Mouse (Mus musculus) skeletal muscle tissue, adult 2 months (tissue): Measurements from ENCODE around the gene Samd1.
A peak's percentile ranks its signal among the peaks of the same experiment; 100 is the strongest.

ENCODE experiments used
- DNase-seq: peaks from one replicate; pipeline ENCODE4 v3.0.0-alpha.2; 2012; ENCODE audit warnings: low read depth, low spot score

Gene Samd1

DNA sequence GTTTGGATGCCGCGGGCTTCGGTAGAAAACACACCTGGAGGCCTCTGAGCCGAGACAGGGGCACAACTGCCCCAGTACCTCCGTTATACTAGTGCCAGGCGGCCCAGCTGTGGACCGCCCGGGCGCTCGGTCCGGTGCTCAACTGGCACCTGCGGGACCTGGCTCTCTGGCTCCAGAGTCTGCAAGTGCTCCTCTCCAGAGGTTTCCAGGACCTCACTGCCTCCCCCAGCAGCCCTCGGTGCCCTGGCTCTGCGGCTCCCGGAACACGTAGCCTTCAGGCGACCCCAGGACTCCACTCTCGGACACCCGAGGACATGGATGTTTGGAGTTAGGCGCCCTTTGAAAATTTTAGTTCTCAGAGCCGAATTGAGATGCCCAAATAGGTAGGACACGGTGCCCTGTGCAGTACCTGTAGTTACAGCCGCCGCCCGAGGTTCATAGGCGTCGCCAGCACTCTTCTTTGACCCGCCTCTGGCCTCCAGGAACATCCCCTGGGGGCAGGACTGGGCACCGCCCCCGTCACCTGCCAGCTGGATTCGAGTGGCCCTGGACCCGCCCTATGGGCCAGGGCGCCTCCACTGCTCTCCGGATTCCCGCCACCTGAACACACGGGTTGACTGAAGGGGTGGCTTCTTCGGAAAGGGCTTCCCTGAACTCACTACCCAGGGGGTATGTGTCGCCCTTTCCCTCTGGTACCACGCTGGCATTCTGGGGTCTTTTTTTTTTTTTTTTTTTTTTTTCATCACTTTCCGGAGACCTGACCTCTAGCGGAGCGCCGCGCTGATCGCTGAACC is 14.4 kb downstream of the Samd1 start, which contains the start of gene 2210011C24Rik:
TSS of gene 2210011C24Rik (minus strand) at position 467 of the 794 bp plus-strand sequence.
- DNase-seq: no peak

DNA sequence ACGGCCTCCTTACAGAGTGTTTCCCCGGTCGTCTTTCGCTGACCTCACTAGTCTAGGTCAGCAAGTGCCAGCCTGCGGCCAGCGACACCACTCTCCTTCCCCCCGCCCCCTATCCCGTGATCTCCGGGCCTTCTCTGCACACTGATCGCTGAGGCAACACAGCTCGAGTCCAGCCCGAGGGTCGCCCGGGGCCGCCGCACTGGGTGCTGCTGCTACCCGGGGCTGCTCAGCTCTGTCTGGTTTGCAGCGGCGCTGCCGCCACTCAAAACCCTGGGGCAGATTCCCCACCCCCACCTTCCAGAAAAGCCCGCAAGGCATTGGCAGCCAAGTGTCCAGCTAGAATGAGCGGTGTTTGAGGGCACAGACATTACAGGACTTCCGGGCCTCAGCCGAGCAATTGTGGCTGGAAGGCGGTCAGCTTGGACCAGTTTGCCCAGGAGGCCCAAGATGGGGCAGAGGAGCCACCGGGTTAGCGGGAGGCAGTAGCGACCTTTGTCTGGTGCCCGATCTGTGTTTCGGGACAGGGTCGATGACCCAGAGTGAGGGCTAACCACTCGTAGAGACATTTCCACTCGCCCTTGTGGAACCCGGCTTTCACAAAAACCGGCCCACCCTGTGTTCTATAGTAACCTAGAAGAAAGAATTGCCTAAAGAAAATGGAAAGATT is 15.2 kb downstream of the Samd1 start:
- DNase-seq: peak; percentile 53

DNA sequence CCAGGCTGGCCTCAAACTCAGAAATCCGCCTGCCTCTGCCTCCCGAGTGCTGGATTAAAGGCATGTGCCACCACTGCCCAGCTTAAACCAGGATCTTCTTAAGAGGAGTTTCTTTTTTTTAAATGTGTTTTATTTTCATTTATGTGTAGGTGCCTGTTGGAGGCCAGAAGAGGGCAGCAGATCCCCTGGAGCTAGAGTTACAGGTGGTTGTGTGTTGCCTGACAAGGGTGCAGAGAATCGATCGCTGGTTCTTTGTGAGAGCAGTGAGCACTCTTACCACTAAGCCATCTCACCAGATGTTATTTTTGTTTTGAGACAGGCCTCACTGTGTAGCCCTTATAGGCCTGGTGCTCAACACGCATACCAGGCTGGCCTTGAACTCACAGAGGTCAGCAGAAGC is 18.4 kb downstream of the Samd1 start:
- DNase-seq: no peak

DNA sequence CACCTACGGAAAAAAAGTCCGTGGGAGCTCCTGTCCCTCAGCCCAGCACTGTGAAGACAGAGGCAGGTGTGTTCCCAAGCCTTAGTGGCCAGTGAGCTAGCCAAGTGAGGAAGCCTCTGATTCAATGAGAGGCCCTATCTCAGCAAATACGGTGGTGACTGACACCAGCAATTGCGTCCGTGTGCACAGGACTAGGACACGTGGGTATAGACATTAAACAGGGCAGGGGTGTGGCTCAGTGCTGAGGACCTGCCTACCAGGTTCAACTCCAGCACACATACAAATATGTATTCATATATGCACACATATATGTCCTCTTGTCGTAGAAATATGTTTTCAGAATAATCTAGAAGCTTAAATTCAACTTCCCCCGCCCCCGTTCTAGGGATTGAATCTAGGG is 22.3 kb downstream of the Samd1 start:
- no peak for DNase-seq

DNA sequence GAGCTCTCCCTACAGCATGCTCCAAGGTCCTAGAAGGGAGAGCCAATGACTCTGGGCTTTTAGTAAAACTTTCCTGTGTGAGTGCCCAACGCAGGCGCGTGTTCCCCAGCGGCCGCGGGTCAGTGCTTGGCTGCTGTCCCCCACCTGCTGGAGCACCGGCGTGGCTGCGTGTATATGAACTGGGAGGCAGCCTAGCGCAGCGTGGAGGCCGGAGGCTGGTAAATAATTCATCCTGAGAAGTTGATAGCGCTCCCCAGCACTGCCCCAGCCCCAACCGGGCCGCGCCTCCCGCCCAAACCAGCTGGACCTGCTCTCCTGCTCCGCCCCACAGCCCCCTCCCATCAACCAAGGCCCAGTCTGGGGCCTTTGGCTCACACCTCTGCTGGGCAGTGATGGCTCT is 23.6 kb downstream of the Samd1 start, which contains the start of gene Palm3:
TSS of gene Palm3 (plus strand) at position 376 of the 400 bp plus-strand sequence.
- DNase-seq: no peak

DNA sequence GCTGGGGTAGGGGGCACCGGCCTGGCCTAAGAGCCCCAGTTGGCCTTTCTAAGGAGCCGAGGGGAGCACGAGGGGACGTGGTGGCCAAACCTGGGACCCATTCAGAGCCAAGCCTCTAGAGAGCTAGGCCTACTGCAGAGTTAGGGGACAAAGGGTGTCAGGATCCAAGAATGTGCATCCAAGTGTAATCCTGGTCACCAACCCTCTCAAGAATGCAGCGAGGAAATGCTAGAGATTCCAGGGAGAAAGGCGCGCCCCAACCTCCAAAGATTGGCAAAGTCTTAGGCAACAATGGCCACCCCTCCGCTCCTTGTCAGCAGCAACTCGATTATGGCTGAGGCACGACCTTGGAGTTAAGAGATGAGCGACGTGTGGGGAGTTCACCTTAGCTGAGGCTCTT is 24.1 kb downstream of the Samd1 start:
- no peak for DNase-seq

DNA sequence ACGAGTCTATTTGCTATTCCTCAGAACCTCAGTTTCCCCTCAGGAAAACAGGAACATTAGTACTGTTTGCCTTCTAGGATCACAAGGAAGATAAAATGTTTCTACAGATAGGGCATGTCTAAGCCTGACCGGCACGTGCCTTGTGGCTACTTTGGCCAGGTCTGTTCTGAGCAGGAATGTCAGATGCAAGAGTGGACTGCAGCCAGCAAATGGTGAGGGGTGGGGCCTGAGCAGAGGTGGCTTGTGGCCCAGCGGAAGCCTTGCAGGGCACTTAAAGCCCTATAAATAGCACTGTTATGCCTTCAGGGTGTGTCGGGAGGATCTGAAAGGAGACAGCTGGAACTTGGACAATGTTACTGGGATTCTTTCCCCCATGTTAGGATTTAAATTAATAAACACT is 25.6 kb downstream of the Samd1 start:
- peak; percentile 71 for DNase-seq

DNA sequence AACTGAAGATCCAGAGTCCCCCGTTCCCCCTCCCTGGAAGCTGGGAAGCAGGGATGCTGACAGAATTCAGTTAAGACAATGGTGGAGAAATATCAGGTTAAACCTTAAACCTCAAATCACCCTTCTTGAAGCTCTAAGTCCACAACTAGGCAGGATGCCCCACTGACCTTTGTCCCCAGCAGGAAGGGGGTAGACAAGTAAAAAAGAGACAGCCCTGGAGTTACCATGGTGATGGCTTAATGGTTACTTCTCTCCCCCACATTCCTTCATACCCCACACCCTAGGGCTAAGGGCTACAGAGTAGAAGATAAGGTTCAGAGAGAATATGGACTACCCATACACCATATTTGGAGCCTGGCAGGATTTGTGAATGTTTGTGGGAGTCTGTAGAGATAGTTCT is 26.2 kb downstream of the Samd1 start:
- no peak for DNase-seq

DNA sequence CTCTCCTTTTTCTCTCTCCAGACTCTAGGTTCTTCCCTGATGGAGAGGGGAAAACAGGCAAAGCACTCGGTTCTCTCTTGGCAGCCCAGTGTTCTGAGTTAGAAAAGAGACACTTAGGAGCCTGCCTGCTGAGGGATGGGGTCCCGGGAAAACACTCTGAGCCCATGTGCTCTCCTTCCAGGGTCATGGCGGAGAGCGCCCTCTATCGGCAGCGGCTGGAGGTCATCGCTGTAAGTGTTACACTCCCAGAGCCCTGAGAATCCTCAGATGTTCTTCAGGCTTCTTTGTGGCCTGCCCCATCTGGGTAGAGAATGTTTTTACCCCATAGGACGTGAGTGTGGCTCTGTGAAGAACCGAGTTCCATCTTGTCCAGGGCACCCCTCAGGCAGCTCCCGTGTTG is 26.7 kb downstream of the Samd1 start:
- no peak for DNase-seq

DNA sequence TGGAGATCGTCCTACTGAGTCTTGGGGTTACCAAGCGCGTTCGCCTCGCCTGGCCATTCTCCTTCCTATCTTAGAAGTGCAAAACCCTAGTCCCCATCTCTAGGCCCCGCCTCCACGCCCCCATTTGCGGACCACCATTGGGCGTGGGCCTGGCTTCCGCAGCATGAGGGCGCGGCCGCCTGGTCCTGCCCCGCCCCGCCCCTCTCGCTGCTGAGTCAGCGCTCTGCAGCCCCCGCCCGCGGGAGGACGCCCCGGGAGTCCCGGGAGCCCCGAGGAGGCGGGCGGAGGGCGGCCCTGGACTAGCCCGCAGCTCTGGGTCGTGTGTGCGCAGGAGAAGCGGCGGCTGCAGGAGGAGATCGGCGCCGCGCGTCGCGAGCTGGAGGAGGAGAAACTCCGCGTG is 28.4 kb downstream of the Samd1 start:
- DNase-seq: no peak

DNA sequence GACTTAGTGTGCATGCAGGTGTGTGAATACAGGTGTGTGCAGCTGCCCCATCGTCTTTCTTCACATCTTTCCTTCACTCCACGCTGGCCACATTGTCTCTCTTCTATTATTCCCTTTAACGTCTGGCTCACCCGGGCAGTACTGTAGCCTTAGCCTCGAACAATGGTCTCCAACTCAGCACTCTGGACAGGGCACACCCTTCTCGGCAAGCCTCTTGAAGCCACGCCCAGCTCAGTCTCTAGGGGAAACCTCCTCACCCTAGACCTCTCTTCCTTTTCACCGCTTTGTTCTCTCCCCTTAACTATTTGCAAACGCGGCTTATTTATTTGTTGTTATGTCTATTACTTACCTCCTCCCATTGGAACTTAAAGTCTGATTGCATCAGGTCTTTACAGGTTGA is 30.0 kb downstream of the Samd1 start:
- DNase-seq: no peak

DNA sequence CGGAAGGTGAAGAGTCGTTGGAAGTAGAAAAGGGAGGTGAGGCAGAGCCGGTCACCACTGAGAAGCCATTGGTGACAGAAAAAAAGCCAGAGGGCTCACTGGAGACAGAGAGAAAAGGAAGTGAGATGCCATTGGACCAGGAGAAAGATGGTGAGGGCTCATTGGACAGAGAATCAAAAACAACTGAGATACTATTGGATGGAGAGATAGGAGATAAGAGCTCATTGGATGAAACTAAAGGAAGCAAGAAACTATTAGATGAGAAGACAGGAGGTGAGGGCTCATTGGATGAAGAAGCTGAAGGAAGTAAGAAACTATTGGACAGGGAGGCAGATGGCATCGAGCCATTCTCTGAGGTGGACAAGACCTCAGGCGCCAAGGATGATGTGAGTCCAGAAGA is 31.8 kb downstream of the Samd1 start:
- DNase-seq: no peak

DNA sequence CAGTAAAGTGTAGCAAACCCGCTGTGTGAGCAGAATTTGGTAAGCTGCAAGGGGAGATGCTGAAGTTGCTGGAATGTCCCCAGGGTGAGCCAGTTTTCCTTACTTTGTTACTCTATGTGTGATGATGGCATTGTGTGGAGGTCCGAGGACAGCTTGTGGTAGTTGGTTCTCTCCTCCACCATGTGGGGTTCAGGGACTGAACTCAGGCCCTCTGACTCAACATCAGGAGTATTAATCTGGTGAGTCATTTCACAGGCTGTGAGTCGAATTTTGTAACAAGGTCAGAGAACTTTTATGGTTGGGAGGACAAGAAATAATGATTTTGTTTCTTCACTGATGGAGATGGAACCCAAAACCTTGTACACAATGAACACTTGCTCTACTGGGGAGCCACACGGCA is 35.3 kb downstream of the Samd1 start:
- no peak for DNase-seq

DNA sequence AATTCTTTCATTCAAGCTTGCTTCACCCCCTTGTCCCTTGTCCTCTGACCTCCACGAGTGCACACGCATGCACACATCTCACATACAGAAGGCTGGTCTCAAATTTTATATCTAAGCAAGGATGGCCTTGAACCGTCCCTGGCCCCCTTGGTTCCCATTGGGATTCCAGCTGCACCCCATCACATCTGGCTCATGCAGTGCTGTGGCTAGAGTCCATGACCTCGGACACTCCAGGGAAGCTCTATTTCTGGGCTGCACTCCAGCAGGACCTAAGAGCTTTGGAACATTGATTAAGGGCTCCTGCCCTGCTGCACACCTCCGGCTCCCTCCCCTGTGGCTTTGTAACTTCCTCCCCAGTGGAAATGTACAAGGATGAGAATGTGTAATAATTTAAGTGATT is 40.5 kb downstream of the Samd1 start:
- no peak for DNase-seq

DNA sequence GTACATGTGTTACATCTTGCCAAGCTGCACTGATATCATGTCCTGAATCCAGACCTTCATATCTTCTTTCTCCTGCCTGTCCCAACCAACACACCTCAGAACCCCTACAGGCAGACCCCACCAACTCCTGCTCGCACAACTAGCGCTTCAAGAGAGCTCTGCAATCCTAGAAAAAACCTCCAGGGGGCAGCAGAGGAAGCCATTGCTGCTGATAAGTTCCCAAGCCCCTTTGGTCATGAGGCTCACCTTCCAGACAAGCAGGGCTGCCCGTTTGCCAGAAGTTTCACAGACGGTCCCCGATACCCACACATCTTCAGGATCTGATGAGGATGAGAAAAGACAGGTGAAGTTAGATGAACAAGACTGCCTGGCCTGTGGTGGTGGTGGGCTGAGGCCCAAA is 41.6 kb downstream of the Samd1 start:
- peak; percentile 65 for DNase-seq

DNA sequence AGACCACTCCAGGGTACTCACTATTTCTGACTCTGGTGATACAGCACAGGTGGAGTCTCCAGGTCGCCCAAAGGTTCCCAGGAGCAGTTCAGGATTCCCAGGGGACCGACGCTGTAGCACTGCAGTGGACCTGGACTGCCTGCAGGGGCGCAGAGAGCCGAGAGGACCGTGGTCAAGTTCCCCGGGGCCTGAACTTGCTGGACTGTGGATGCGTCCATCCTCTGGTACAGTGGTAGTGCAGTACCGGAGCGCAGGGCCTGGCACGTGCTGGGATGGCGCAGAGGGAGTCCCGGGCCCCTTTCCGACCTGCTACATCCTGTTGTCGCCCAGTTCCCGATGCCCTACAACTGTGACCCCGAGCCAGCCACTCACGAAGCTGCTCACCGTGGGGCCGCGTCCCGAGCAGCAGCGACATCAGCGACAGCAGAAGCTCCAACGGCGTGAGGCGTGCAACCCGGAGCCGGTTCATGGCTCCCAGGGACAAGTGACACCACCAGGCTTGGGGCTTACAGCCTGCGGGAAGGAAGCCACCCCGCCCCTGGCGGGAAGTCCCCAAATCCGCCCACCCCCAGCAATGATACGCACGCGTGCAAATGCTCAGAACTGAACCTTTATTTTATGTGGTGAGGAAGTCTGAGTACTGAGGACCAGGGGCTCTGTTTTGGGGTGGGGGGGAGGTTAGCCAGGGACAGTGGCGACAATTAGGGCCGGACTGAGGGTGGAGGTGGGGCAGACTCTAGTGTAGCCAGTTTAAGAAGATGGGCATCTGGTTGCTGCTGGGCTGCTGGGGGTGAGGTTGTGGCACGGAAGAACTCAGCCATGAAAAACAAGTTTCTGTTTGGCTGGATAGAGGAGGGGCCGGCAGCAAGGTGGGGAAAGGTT is 44.8 kb downstream of the Samd1 start, which contains the start of gene Il27ra:
TSS of gene Il27ra (minus strand) at position 524 of the 882 bp plus-strand sequence.
- peak; percentile 57 for DNase-seq

DNA sequence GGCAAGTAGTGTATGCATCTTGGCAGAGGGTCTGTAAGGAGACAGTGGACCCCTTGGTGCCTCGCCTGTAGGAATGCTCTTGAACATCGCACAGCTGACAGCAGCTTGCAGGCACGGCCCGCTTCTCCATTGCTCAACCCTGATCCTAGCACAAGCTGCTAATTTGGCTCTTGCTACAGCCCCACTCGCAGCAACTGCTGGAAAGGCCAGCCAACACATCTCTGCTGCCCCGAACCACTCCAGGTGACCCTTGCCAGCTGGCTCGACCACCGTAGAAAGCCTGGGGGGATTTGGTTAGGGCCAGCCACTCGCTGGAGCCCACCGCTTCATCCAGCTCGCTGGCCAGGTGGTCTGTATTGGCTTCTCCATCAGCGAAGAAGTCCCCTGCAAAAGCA is 45.5 kb downstream of the Samd1 start:
- DNase-seq: no peak

DNA sequence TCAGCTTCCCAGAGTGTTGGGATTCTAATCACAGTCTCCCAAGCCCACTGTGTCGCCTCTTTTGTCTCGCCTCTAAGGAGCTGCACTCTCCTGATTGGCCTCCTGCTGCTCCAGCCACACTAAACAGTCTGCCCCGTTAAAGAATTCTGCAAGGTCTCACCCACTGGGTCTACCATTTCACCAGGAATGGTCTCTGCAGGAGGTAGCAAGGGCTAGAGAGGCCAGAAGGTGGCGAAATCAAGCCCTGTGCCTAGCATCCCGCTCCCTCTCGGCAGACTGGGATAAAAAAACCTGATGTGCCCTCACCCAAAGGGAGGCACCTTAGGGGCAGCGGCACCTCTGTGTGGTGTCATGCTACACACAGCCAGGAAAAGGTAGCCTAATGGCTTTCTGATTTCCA is 46.6 kb downstream of the Samd1 start:
- no peak for DNase-seq

DNA sequence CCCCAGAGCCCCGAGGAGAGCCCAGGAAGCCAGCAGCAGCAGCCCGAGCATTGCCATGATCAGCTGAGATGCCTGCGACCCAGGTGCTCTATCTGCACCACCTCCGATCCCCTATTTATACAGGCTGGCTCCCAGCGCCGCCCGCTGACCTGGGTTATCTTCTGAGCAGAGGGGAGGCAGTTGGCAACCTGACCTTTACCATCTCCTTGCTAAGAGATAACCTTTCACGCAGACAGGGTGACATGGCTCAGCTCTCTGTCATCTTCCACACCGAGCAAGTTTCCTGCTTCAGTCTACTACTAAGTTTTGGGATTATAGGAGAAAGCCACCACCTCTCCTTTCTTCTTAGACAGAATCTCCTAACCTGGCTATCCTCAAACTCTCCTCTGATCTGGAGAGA is 47.4 kb downstream of the Samd1 start, which contains the start of gene Rln3:
TSS of gene Rln3 (minus strand) at position 101 of the 400 bp plus-strand sequence.
- no peak for DNase-seq

DNA sequence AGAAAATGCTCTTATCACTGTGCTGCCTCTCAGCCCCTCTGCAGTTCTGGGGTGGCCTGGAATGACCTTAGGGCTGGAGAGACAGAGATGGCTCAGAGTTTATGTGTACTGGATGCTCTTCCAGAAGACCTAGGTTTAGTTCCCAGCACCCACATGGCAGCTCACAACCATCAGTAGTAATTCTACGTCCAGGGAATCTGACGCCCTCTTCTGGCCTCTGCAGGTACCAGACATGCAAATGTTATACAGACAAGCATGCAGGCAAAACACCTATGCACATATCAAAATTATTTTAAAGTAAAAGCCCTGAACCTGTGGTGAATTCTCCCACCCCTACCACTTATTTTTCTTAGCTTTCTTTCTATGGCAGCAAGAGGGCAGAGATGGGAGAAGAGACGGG is 49.0 kb downstream of the Samd1 start:
- DNase-seq: no peak

DNA sequence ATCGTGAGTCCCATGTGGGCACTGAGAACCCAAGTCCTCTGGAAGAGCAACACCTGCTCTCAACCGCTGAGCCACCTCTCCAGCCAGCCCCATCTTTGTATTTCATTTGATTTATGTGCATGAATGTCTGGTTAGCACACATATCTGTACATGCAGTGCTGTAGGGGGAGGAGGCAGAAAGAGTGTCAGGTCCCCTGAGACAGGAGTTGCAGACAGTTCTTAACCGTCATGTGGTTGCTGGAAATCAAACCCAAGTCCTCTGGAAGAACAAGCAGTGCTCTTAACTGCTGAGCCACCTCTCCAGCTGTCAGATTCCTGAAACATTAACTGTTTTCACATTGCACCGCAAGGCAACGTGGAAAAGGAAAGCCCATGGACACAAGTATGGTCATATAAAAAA is 50.7 kb downstream of the Samd1 start:
- DNase-seq: no peak
